Mouse (Mus musculus) bone marrow, adult 2 months (tissue): Measurements from ENCODE around the gene Spindoc.

Source experiments
- CTCF ChIP-seq: fragments of 200-500 bp; IDR thresholded peaks from 2 replicates; pipeline ENCODE4 v1.5.1; 2011; ENCODE audit warnings: low read length, control low read depth; ENCODE audit not compliant: control insufficient read depth, insufficient read depth
- POLR2A ChIP-seq: fragments of 200-500 bp; IDR thresholded peaks from 2 replicates; pipeline ENCODE4 v1.6.1; 2011; ENCODE audit warnings: low read depth, mild to moderate bottlenecking, control low read depth, low read length, borderline replicate concordance; ENCODE audit not compliant: control insufficient read depth

GRCm38 (mm10) chr19:7424131-7424530 lies 41.3 kb upstream of the Spindoc start:
- TF ChIP-seq POLR2A (no peak), CTCF (no peak)
